Mouse (Mus musculus) small intestine, adult 2 months (tissue): ENCODE measurements around the gene Pcgf1.

Experiments used
- CTCF ChIP-seq: fragments of 200-500 bp; IDR thresholded peaks from 2 replicates; pipeline ENCODE4 v1.5.1; 2012; ENCODE audit warnings: low read depth, mild to moderate bottlenecking, control low read depth, inconsistent platforms, low read length, moderate library complexity, mixed read lengths; ENCODE audit not compliant: insufficient replicate concordance, insufficient read length; ENCODE audit errors: extremely low read depth
- POLR2A ChIP-seq: fragments of 200-500 bp; IDR thresholded peaks from 2 replicates; pipeline ENCODE4 v1.6.1; 2012; ENCODE audit warnings: low read depth, mild to moderate bottlenecking, control low read depth, inconsistent platforms, low read length, moderate library complexity

DNA sequence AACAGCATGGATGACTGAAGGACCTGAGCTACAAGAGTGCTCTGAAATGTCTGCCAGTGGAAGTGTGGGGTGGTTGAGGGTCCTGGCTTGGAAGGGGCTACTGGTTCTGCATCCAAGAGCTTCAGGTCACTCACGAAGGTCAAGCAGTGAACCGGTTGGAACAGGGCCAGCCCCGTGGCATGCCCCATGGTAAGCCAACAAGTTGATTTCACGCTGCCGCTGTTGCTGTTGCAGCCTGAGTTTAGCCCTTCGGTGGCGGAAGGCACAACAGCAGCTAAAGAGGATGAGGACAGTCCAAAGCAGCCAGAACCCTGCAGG is 42.0 kb downstream of the Pcgf1 start:
- TF ChIP-seq POLR2A (no peak), CTCF (no peak)
